Mouse (Mus musculus) liver, adult 2 months (tissue): ENCODE measurements around the gene Ccdc153.
A peak's percentile ranks its signal among the peaks of the same experiment; 100 is the strongest.

Experiments
- CTCF ChIP-seq: fragments of 200-500 bp; IDR thresholded peaks from 2 replicates; pipeline ENCODE4 v1.5.1; 2011; ENCODE audit warnings: low read depth, low read length, control low read depth
- POLR2A ChIP-seq: fragments of 200-500 bp; IDR thresholded peaks from 2 replicates; pipeline ENCODE4 v1.6.1; 2011; ENCODE audit warnings: low read length, control low read depth; ENCODE audit not compliant: insufficient read depth; ENCODE audit errors: extremely low read depth

- TF ChIP-seq POLR2A (no peak; the same call in 1 of the 2 replicates), CTCF (peak; percentile 38; the same call in 1 of the 2 replicates)
Measured at GRCm38 (mm10) chr9:44267319-44268026, 27.0 kb downstream of the Ccdc153 start.
